Mouse (Mus musculus) right cerebral cortex, adult 2 months (tissue): ENCODE results near the gene Eras.
"Not testable (repeated sequence)": the region's sequence is repeated elsewhere in the genome, so short reads cannot be mapped to it uniquely, and the experiment has no call there.

ENCODE experiments used
- DNase-seq, 2 experiments: peaks; one replicate each; pipeline ENCODE4 v3.0.0; 2021 to 2022; ENCODE audit warnings: low spot score in 2 of 2

The Eras gene

GRCm38 (mm10) chrX:7928270-7928790 lies at the start of gene Eras:
TSS of gene Eras (minus strand) at chrX:7928607.
- no peak for DNase-seq

DNA sequence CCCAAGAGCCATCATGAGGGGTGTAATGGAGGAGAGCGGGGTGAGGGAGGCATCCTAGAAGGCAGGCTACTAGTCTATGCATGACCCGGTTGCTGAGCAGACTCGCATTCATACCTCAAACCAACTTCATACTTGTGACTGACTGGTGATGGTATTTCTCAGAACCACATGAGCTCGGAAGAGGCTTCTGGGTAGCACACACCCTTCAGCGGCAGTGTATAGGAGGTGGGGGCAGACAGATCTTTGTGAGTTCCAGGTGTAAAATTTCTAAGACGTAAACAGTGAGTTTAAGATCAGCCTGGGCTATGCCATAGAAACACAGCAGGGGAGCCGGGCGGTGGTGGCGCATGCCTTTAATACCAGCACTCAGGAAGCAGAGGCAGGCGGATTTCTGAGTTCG lies 49.5 kb upstream of the Eras start, which contains the start of gene Gata1:
Gene Gata1, minus strand, starts transcription at position 180 of the 400 bp plus-strand sequence.
- no peak for DNase-seq

- no peak for DNase-seq
Observed at GRCm38 (mm10) chrX:7971292-7971691, 42.9 kb upstream of the Eras start.

DNA sequence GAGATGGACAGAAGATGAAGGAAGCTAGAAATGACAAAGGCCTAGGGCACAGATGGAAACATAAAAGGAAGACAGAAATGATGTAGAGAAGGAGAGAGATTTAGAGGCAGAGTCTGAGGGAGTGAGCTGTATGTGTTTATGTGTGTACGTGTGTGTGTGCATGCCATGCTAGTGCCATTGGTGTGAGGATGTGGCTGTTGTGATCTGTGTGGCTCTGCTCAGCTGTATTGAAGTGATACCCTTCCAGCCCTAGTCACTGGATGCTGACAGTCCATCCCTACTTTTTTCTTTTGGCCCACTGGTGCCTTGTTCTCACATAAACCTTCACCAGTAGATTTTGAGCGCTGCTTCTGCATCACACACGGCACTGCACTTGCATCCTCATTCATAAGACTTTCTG lies 40.5 kb upstream of the Eras start:
- DNase-seq: no peak

DNA sequence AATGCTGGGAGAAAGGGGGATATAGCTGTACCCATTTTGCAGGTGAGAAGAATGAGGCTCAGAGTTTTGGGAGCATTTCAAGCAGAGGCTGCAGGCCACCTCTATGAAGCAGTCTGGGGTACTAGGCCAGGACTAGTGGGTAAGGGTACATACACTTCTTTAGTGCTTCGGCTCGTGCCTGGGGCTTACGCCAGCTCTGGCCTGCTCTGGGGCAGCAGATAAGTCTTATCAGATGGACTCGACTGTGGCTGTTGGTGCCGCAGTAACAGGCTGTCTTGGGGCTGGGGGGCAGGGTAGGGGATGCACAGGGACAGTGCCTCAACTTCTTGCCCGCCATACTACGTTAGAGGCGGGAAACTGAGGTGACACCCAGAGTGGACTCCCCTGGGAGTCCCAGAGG lies 39.8 kb upstream of the Eras start:
- DNase-seq: no peak

DNA sequence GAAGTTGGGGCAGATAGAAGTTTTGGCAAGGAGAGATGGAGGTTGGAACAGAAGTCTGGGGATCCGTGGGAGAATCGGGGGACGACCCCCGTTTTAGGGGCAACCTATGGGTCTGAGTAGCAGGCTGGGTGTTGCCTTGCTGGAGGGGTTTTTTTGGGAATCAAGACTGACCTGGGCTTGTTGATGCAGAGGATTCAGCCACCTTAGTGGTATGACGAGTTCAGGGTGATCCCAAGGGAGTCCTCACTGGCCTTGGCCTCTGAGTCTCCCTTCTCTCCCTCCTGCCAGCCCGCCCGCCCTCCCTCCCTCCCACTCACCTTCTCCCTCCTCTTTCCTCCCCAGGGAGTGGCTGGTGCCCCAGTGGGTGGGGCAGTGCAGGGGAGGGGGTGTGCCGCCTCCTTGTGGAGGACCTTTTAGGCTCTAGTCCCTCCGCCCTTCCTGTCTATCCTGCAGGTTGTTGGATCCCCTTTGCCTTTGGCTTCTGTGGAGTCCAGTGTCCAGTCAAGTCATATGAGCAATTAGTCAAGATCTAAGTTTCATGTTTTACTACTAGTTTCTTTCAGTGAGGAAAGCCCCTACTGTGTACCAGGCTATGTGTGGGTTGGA lies 39.3 kb upstream of the Eras start:
- DNase-seq: no peak

- DNase-seq: no peak
Observed at GRCm38 (mm10) chrX:7966161-7966560, 37.8 kb upstream of the Eras start.

GRCm38 (mm10) chrX:7963829-7964626 lies 35.6 kb upstream of the Eras start:
- no peak for DNase-seq

DNA sequence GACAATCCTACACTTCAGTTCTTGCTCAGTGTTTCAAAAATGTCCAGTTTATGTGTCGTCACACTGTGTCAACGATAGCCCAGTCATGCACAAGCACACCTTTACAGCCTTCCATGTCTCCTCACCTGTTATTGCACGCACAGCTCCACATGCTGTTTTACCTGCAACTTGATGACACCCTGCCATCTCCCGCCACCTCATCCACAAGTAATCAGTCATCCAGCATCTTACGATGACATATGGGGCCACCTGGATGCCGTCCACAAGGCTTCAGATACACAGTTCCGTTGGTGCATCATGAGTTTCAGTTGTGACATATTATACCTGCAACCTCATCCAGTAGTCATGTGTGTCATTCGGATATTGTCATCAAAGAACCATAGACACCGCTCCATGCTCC lies 30.5 kb upstream of the Eras start:
- DNase-seq: no peak

DNA sequence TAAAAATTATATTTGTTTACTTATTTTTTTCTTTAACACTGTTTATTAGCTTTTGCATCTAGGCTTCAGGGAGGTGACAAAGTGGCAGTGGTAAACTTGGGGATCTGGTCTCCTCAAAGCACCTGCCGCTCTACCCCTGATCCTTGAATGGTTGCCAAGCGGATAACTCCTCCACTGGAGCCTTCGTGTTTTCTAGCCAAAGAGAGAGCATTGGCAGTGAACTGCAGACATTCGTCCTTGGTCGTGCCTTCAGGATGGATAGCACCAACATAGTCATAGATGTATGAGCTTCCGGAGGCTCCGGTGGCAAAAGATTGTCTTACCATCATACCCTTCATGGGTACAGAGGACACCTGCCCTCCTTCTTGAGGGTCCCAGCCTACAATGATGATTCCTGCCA lies 21.7 kb upstream of the Eras start:
- DNase-seq: no peak

GRCm38 (mm10) chrX:7947900-7948492 lies 19.6 kb upstream of the Eras start:
- peak; percentile 92 to 93 for DNase-seq

GRCm38 (mm10) chrX:7947108-7947899 lies 18.9 kb upstream of the Eras start, which contains the start of gene Hdac6:
TSS of gene Hdac6 (minus strand) at chrX:7947889.
- no peak for DNase-seq

- DNase-seq: no peak
Observed at GRCm38 (mm10) chrX:7945618-7946017, 17.2 kb upstream of the Eras start.

DNA sequence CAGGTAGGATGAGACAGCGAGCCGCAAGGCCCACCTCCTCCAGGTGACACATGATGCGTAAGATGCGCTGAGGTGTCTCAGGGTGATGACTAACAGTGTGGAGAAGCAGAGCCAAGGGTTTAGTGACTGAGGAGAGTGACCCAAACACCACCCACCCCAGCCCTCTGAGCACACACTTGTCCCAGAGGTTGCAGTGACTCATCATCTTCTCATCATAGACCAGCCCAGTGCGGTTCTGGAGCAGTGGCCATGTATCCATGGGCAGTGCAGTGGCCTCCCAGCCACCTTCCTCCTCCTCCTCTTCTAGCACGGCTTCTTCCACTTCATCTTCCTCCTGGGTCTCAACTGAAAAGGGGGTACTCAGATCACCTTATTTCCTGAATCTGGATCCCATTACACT lies 9.3 kb upstream of the Eras start:
- no peak for DNase-seq

- no peak for DNase-seq
Observed at GRCm38 (mm10) chrX:7936874-7937273, 8.5 kb upstream of the Eras start.

GRCm38 (mm10) chrX:7927116-7927515 lies 1.3 kb downstream of the Eras start:
- DNase-seq: no peak

GRCm38 (mm10) chrX:7926266-7926665 lies 2.1 kb downstream of the Eras start:
- DNase-seq: no peak

DNA sequence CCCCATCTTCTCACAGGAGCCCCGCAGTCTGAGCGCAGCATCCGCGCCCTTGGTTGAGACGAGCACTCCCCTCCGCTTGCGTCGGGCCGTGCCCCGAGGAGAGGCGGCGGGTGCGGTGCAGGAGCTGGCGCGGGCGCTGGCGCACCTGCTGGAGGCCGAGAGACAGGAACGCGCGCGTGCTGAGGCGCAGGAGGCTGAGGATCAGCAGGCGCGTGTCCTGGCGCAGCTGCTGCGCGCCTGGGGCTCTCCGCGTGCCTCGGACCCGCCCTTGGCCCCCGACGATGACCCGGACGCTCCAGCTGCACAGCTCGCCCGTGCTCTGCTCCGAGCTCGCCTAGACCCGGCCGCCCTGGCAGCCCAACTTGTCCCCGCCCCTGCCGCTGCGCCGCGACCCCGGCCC lies 6.4 kb downstream of the Eras start:
- no peak for DNase-seq

DNA sequence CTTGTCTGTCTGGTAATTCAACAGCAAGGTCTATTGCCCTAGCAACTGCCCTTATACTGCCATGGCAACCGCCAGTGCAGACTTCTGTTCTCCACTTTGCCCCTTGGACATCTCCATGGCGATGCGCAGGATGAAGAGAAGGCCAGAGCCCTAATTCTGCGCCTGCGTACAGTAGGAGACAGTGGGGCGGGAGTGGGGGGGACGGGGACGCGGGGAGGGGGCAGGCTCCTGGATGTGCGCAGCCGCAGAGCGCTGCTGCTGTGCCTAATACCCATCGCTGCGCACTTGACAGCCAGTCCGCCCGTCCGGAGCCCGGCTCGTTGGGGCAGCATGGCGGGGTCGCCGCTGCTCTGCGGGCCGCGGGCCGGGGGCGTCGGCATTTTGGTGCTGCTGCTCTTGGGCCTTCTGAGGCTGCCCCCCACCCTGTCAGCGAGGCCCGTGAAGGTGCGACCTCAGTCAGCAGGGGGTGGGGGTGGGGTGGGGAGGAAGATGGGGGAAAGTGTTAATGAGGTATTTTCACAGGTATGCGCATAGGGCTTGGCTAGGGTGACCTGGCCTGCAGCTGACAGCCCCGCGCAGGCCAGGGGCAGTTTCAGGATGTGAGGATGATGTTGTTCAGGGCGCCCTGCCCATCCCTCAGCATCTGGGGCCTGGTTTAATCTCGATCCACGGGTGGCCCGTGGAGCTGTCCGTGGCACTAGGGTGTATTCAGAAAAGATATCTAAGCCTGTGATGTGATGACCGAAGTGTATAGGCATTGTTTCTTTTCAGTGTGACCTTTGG lies 8.6 kb downstream of the Eras start, which contains the start of gene Pcsk1n:
Gene Pcsk1n, plus strand, starts transcription at position 222 of the 783 bp plus-strand sequence.
- DNase-seq: peak; percentile 36 to 55

GRCm38 (mm10) chrX:7917960-7918359 lies 10.4 kb downstream of the Eras start:
- not testable (repeated sequence) for DNase-seq

DNA sequence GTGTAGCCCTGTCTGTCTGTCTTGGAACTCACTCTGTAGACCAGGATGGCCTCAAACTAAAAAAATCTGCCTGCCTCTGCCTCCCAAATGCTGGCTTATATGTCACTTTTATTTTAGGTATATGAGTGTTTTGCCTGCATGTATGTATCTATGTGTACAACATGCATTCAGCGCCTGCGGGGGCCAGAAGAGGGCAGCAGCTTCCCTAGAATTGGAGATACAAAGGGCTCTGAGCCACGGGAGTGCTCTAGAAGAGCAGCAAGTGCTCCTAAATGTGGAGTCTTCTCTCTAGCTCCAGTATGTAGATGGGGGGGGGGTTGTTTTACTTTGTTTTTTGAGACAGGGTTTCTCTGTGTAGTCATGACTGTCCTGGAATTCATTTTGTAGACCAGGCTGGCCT lies 12.7 kb downstream of the Eras start:
- not testable (repeated sequence) for DNase-seq
